Mouse (Mus musculus) intestine, postnatal 0 days (tissue): ENCODE data around the gene Kif16b. TPM values are rescaled to one million over a fixed set of nuclear protein-coding genes. Genes with fewer than 3 reads are reported as not detected.
A peak's percentile ranks its signal among the peaks of the same experiment; 100 is the strongest.

Experiments used
- ATAC-seq: fragments of 200-750 bp; cut with Nextera tagmentation; 2 replicates; pipeline ENCODE4 v1.8.0; 2017; ENCODE audit warnings: mild to moderate bottlenecking, moderate TSS enrichment, moderate library complexity
- H3K27ac ChIP-seq: fragments of 300-500 bp; sonication (generic); 2 replicates; pipeline ENCODE4 v1.5.1; 2014; ENCODE audit warnings: mild to moderate bottlenecking, low read depth, low read length, moderate library complexity
- H3K27me3 ChIP-seq: fragments of 300-500 bp; sonication (generic); replicated peaks from 2 replicates; pipeline ENCODE4 v1.6.1; 2014; ENCODE audit warnings: low read length, mixed read lengths; ENCODE audit not compliant: control insufficient read depth, insufficient read depth
- H3K36me3 ChIP-seq: fragments of 300-500 bp; sonication (generic); 2 replicates; pipeline ENCODE4 v1.6.1; 2014; ENCODE audit warnings: mild to moderate bottlenecking, moderate library complexity; ENCODE audit not compliant: control insufficient read depth, insufficient read depth
- H3K4me1 ChIP-seq: fragments of 300-500 bp; sonication (generic); replicated peaks from 2 replicates; pipeline ENCODE4 v1.6.1; 2014; ENCODE audit warnings: antibody characterized with exemption, low read length, mixed read lengths; ENCODE audit not compliant: control insufficient read depth, insufficient read depth
- H3K4me2 ChIP-seq: fragments of 300-500 bp; sonication (generic); replicated peaks from 2 replicates; pipeline ENCODE4 v1.6.1; 2014; ENCODE audit warnings: low read depth, mild to moderate bottlenecking, moderate library complexity
- H3K4me3 ChIP-seq: fragments of 300-500 bp; sonication (generic); 2 replicates; pipeline ENCODE4 v1.5.1; 2014; ENCODE audit warnings: low read depth, low read length
- H3K9ac ChIP-seq: fragments of 300-500 bp; sonication (generic); 2 replicates; pipeline ENCODE4 v1.6.1; 2014; ENCODE audit warnings: mild to moderate bottlenecking, low read depth, low read length
- H3K9me3 ChIP-seq: fragments of 300-500 bp; sonication (generic); 2 replicates; pipeline ENCODE4 v1.6.1; 2016; ENCODE audit warnings: mixed run types; ENCODE audit not compliant: control insufficient read depth
- CTCF ChIP-seq: sonication (generic); IDR thresholded peaks from 2 replicates; pipeline ENCODE4 v1.5.1; 2016; ENCODE audit warnings: low read depth, mild to moderate bottlenecking, control low read depth, antibody characterized with exemption, moderate library complexity
- WGBS: fragments of 180-500 bp; shearing (Covaris S2); extraction: QIAGEN DNeasy Blood & Tissue Kit; methylation state at CpG from one replicate; pipeline ENCODE4 v1.1.7; 2014; 5-methylcytosine and 5-hydroxymethylcytosine counted together
- polyA plus RNA-seq: library from polyadenylated mRNA; unstranded; fragments of >200 nt; fragmentation: Nextera tagmentation; extraction: Ambion mirVana; gene quantifications from 2 replicates; pipeline ENCODE4 v1.2.1, GENCODE M21; 2015

Kif16b gene
- polyA plus RNA-seq, 1 experiment from 2014 or later: 7.0 TPM

DNA sequence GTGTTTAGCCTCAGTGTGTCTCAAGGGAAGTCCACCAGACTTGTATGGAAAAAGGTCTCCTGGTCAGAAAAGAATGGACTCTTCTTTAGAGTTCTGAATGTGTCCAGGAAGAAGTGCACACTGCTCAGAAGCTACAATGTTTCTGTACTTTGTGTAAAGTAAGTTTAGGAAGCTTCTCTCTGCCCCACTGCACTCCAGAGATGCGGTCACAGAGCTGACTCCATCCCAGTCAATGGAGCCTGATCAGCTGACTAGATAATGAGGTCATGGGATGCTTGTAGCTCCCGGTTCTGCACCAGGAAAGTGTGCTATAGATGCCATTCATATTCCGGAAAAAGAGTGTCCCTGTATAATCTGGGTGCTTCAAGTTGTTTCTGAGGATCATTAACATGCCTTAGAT lies 7.9 kb upstream of the Kif16b start:
- Histone ChIP-seq H3K4me3 (no peak overlapping the region), H3K9me3 (no peaks in the 10 kb centered on the region), H3K36me3 (no peaks in the 10 kb centered on the region), H3K27me3 (no peaks in the 10 kb centered on the region), H3K4me2 (no peak overlapping the region), H3K9ac (no peak overlapping the region), H3K4me1 (no peaks in the 10 kb centered on the region), H3K27ac (no peak overlapping the region)
- no peak for ATAC-seq
- WGBS: 72% methylated on average over 3 of the region's 3 CpGs
- TF ChIP-seq CTCF: no peak

- H3K27ac ChIP-seq: no peak overlapping the region
- H3K4me3 ChIP-seq: no peak overlapping the region
- no peak overlapping the region for H3K9ac ChIP-seq
- H3K4me1 ChIP-seq: peaks cover 8% of the 10 kb centered on the region
- ATAC-seq: no peak
- TF ChIP-seq CTCF: no peak
- no peaks in the 10 kb centered on the region for H3K9me3 ChIP-seq
- WGBS: 87% methylated on average over 4 of the region's 4 CpGs
- no peak overlapping the region for H3K4me2 ChIP-seq
- H3K36me3 ChIP-seq: no peaks in the 10 kb centered on the region
- H3K27me3 ChIP-seq: no peaks in the 10 kb centered on the region
These were observed 5.7 kb upstream of the Kif16b start for GRCm38 (mm10) chr2:142907056-142907455.

DNA sequence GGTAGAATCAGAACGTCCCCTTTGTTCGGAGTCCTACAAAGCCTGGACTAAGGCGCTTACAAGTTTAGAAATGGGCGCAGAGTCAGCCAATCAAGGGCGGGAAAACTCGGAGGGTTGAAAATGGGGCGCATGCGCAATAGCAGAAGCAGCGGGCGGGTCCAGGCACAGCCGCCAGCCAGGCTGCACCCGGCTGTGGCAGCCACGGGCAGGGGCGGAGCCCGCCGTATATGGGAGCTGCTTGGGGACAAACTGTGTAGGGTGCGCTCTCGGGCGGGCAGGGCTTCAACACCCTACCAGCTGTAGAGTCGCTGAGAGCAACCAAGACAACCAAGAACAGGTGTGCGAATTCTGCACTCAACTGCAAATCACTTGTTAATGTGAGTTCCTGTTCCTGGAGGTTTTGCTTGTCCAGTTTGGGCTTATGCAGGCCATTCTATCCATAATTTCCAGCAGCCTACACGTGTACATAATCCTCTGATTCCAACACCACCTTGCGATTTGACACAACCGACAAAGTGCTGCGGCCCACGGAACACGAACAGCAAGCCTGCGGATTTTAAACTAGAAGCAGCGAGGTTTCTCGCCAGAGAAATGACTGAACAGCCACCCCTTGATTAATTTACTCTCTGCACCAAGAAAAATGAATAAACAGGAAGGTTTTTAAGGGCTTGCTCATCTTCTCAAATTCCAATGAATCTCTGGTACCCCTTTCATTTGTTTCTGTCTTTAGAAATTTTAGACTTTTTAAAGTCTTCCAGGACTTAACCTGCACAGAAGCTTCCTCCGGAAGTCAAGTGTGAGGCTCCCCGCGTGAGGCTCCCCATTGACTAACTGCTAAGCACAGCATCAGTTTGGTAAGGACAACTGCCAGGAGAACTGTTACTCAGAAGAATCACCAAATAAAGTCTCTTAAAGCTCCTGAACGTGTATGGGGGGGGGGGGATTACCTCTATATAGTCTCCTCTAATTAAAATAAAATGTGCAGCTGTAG lies 1.9 kb upstream of the Kif16b start:
- Histone ChIP-seq H3K27me3 (no peaks in the 10 kb centered on the region), H3K4me2 (peak overlapping the region; percentile 68), H3K9me3 (no peaks in the 10 kb centered on the region), H3K27ac (no peak overlapping the region), H3K4me3 (peak overlapping the region; percentile 40), H3K36me3 (no peaks in the 10 kb centered on the region), H3K4me1 (peaks cover 8% of the 10 kb centered on the region), H3K9ac (peak overlapping the region; percentile 41; the same call in 1 of the 2 replicates)
- WGBS: 5% methylated on average over 34 of the region's 34 CpGs
- TF ChIP-seq CTCF: 0 out of 2 replicates have a peak, but pooled peaks have one; percentile 16
- peak; percentile 96 for ATAC-seq

- no peak for ATAC-seq
- H3K36me3 ChIP-seq: no peaks in the 10 kb centered on the region
- whole genome bisulfite sequencing: 19% methylated on average over 10 of the region's 10 CpGs
- peaks cover 8% of the 10 kb centered on the region for H3K4me1 ChIP-seq
- no peak for TF ChIP-seq CTCF
- H3K4me2 ChIP-seq: peak overlapping the region; percentile 94
- H3K27me3 ChIP-seq: no peaks in the 10 kb centered on the region
- peak overlapping the region; percentile 76; the same call in 1 of the 2 replicates for H3K9ac ChIP-seq
- no peaks in the 10 kb centered on the region for H3K9me3 ChIP-seq
- H3K27ac ChIP-seq: peak overlapping the region; percentile 77; the same call in 1 of the 2 replicates
- peak overlapping the region; percentile 93 for H3K4me3 ChIP-seq
These were observed 1.0 kb downstream of the Kif16b start for GRCm38 (mm10) chr2:142900120-142900861.

- Histone ChIP-seq H3K36me3 (no peaks in the 10 kb centered on the region), H3K4me3 (no peak overlapping the region), H3K9me3 (no peaks in the 10 kb centered on the region), H3K4me1 (no peaks in the 10 kb centered on the region), H3K4me2 (no peak overlapping the region), H3K27ac (no peak overlapping the region), H3K9ac (no peak overlapping the region), H3K27me3 (no peaks in the 10 kb centered on the region)
- TF ChIP-seq CTCF: no peak
- 33% methylated on average over 1 of the region's 1 CpGs for WGBS
- peak; percentile 53 for ATAC-seq
These were observed 7.6 kb downstream of the Kif16b start for GRCm38 (mm10) chr2:142893780-142894179.

DNA sequence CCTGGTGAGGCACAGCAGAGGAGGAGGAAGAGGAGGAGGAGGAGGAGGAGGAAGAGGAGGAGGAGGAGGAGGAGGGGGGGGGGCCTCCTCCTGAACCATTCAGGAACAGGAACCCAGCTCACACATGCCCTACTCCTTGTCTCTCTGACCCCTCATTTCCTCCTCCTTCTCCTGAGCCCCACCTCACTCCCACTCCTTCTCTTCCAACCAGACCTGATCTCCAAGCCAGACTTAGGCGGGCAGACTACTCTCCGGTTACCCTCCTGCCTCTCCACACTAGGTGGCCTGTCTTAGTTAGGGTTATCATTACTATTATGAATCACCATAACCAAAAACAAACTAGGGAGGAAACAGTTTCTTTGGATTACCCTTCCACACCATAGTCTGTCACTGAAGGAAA lies 10.0 kb downstream of the Kif16b start:
- Histone ChIP-seq H3K4me3 (no peak overlapping the region), H3K9ac (no peak overlapping the region), H3K27me3 (no peaks in the 10 kb centered on the region), H3K4me2 (no peak overlapping the region), H3K36me3 (no peaks in the 10 kb centered on the region), H3K27ac (no peak overlapping the region), H3K4me1 (no peaks in the 10 kb centered on the region), H3K9me3 (no peaks in the 10 kb centered on the region)
- no peak for ATAC-seq
- 85% methylated on average over 2 of the region's 2 CpGs for WGBS
- no peak for TF ChIP-seq CTCF
